Mouse (Mus musculus) heart, postnatal 0 days (tissue): ENCODE data around the gene Slc2a6. TPM values are rescaled to one million over a fixed set of nuclear protein-coding genes. Genes with fewer than 3 reads are reported as not detected.

Source experiments
- ATAC-seq: fragments of 200-750 bp; cut with Nextera tagmentation; 2 replicates; pipeline ENCODE4 v1.8.0; 2017; ENCODE audit warnings: low read depth, moderate number of reproducible peaks, moderate library complexity; ENCODE audit not compliant: insufficient read depth
- DNase-seq: peaks from one replicate; pipeline ENCODE4 v3.0.0-alpha.2; 2016; ENCODE audit warnings: low spot score
- H3K27ac ChIP-seq: fragments of 300-500 bp; sonication (generic); 2 replicates; pipeline ENCODE4 v1.5.1; 2014; ENCODE audit warnings: low read depth, mild to moderate bottlenecking
- H3K27me3 ChIP-seq: fragments of 300-500 bp; sonication (generic); 2 replicates; pipeline ENCODE4 v1.6.1; 2014; ENCODE audit warnings: low read length, mixed read lengths; ENCODE audit not compliant: control insufficient read depth, insufficient read depth
- H3K36me3 ChIP-seq: fragments of 300-500 bp; sonication (generic); replicated peaks from 2 replicates; pipeline ENCODE4 v1.6.1; 2014; ENCODE audit warnings: low read length, mixed read lengths; ENCODE audit not compliant: control insufficient read depth, insufficient read depth
- H3K4me1 ChIP-seq: fragments of 300-500 bp; sonication (generic); 2 replicates; pipeline ENCODE4 v1.6.1; 2014; ENCODE audit warnings: antibody characterized with exemption; ENCODE audit not compliant: control insufficient read depth, insufficient read depth
- H3K4me2 ChIP-seq: fragments of 300-500 bp; sonication (generic); 2 replicates; pipeline ENCODE4 v1.6.1; 2014; ENCODE audit warnings: low read depth, mild to moderate bottlenecking, low read length, moderate library complexity
- H3K4me3 ChIP-seq: fragments of 300-500 bp; sonication (generic); 2 replicates; pipeline ENCODE4 v1.5.1; 2014; ENCODE audit warnings: low read depth, low read length
- H3K9ac ChIP-seq: fragments of 300-500 bp; sonication (generic); replicated peaks from 2 replicates; pipeline ENCODE4 v1.6.1; 2014; ENCODE audit warnings: low read depth, low read length, mixed read lengths
- H3K9me3 ChIP-seq: fragments of 300-500 bp; sonication (generic); replicated peaks from 2 replicates; pipeline ENCODE4 v1.6.1; 2016; ENCODE audit warnings: low read length; ENCODE audit not compliant: control insufficient read depth
- CTCF ChIP-seq: IDR thresholded peaks from 2 replicates; pipeline ENCODE4 v1.5.1; 2016; ENCODE audit warnings: antibody characterized with exemption, control low read depth, low read depth
- EP300 ChIP-seq: IDR thresholded peaks from 2 replicates; pipeline ENCODE4 v1.6.1; 2016; ENCODE audit warnings: antibody characterized with exemption, low read depth
- WGBS: fragments of 180-500 bp; shearing (Covaris S2); extraction: QIAGEN DNeasy Blood & Tissue Kit; methylation state at CpG from one replicate; pipeline ENCODE4 v1.1.7; 2014; 5-methylcytosine and 5-hydroxymethylcytosine counted together
- polyA plus RNA-seq: library from polyadenylated mRNA; unstranded; fragments of >200 nt; fragmentation: Nextera tagmentation; extraction: Ambion mirVana; gene quantifications from 2 replicates; pipeline ENCODE4 v1.2.1, GENCODE M21; 2015
- total RNA-seq: library from RNA; depleted of rRNA; stranded (reverse); fragments of >200 nt; gene quantifications from 2 replicates; pipeline ENCODE4 v1.2.3, GENCODE M21; 2014; ENCODE audit warnings: low replicate concordance

Gene Slc2a6
- total and polyA plus RNA-seq, 2 experiments from 2014 or later, result 0.10 to 0.80 TPM

- ATAC-seq, result no peak
- WGBS, result 56% methylated on average over 7 of the region's 7 CpGs
- no peak for TF ChIP-seq CTCF
- TF ChIP-seq EP300, result no peak
Observed at GRCm38 (mm10) chr2:27007701-27008100, 20.1 kb downstream of the Slc2a6 start.

GRCm38 (mm10) chr2:27006255-27006654 lies 21.5 kb downstream of the Slc2a6 start:
- no peak for ATAC-seq
- DNase-seq, result no peak
- 40% methylated on average over 4 of the region's 4 CpGs for WGBS
- no peak overlapping the region for H3K27ac ChIP-seq
- no peaks in the 10 kb centered on the region for H3K27me3 ChIP-seq
- H3K9ac ChIP-seq, result no peak overlapping the region
- no peaks in the 10 kb centered on the region for H3K36me3 ChIP-seq
- H3K9me3 ChIP-seq, result no peaks in the 10 kb centered on the region
- no peak overlapping the region for H3K4me2 ChIP-seq
- H3K4me3 ChIP-seq, result no peak overlapping the region
- H3K4me1 ChIP-seq, result no peaks in the 10 kb centered on the region; the same call in 1 of the 2 replicates
- no peak for TF ChIP-seq CTCF
- no peak for TF ChIP-seq EP300

More at GRCm38 (mm10) chr2:27007701-27008100, 20.1 kb downstream of the Slc2a6 start:
- no peaks in the 10 kb centered on the region for H3K9me3 ChIP-seq
- H3K27me3 ChIP-seq, result no peaks in the 10 kb centered on the region
- no peak overlapping the region for H3K9ac ChIP-seq
- no peaks in the 10 kb centered on the region for H3K36me3 ChIP-seq
- no peaks in the 10 kb centered on the region; the same call in 1 of the 2 replicates for H3K4me1 ChIP-seq
- no peak overlapping the region for H3K27ac ChIP-seq
- no peak for DNase-seq
- no peak overlapping the region for H3K4me3 ChIP-seq
- H3K4me2 ChIP-seq, result no peak overlapping the region

GRCm38 (mm10) chr2:26997993-26998392 lies 29.8 kb downstream of the Slc2a6 start:
- Histone ChIP-seq H3K27me3 (no peaks in the 10 kb centered on the region), H3K27ac (no peak overlapping the region), H3K4me3 (no peak overlapping the region), H3K4me2 (no peak overlapping the region), H3K9ac (no peak overlapping the region), H3K36me3 (no peaks in the 10 kb centered on the region), H3K4me1 (no peaks in the 10 kb centered on the region), H3K9me3 (no peaks in the 10 kb centered on the region)
- ATAC-seq (no peak), DNase-seq (no peak)
- no peak for TF ChIP-seq CTCF
- TF ChIP-seq EP300, result no peak
- 85% methylated on average over 6 of the region's 7 CpGs for WGBS

GRCm38 (mm10) chr2:26997498-26997897 lies 30.3 kb downstream of the Slc2a6 start:
- no peak for TF ChIP-seq EP300
- TF ChIP-seq CTCF, result no peak
- no peak for ATAC-seq
- no peaks in the 10 kb centered on the region for H3K9me3 ChIP-seq

GRCm38 (mm10) chr2:26993936-26994335 lies 33.9 kb downstream of the Slc2a6 start:
- no peaks in the 10 kb centered on the region for H3K4me1 ChIP-seq
- H3K9me3 ChIP-seq, result no peaks in the 10 kb centered on the region
- no peak overlapping the region for H3K4me2 ChIP-seq
- 60% methylated on average over 3 of the region's 3 CpGs for WGBS
- TF ChIP-seq EP300, result no peak
- no peak for TF ChIP-seq CTCF
- DNase-seq, result no peak
- H3K4me3 ChIP-seq, result no peak overlapping the region
- no peak overlapping the region for H3K9ac ChIP-seq
- no peak for ATAC-seq
- H3K36me3 ChIP-seq, result no peaks in the 10 kb centered on the region
- H3K27me3 ChIP-seq, result no peaks in the 10 kb centered on the region
- no peak overlapping the region for H3K27ac ChIP-seq

More at GRCm38 (mm10) chr2:26997498-26997897, 30.3 kb downstream of the Slc2a6 start:
- Histone ChIP-seq H3K36me3 (no peaks in the 10 kb centered on the region), H3K27me3 (no peaks in the 10 kb centered on the region), H3K4me3 (no peak overlapping the region), H3K4me2 (no peak overlapping the region), H3K4me1 (no peaks in the 10 kb centered on the region), H3K9ac (no peak overlapping the region), H3K27ac (no peak overlapping the region)
- 82% methylated on average over 1 of the region's 1 CpGs for WGBS
- DNase-seq, result no peak

GRCm38 (mm10) chr2:26984640-26985039 lies 43.2 kb downstream of the Slc2a6 start:
- TF ChIP-seq CTCF (no peak), EP300 (no peak)
- WGBS, result 78% methylated on average over 5 of the region's 5 CpGs
- Histone ChIP-seq H3K9me3 (no peaks in the 10 kb centered on the region), H3K27ac (no peak overlapping the region), H3K4me3 (no peak overlapping the region), H3K36me3 (no peaks in the 10 kb centered on the region), H3K27me3 (no peaks in the 10 kb centered on the region), H3K9ac (no peak overlapping the region), H3K4me2 (no peak overlapping the region), H3K4me1 (no peaks in the 10 kb centered on the region)
- DNase-seq (no peak), ATAC-seq (no peak)
